In genomic region chr4:28762378-28762777, GRCm38 (mm10) we compare ENCODE assay signal across 19 mouse cellular contexts.
"Had no signal": no experiment of that assay in that cellular context is flagged by ENCODE, and none has a peak within 500 bp of the region (broad histone marks: within the 10 kb centered on the region; RNA-seq: fewer than 3 reads in every experiment).

No protein-coding gene starts in this region.

- H3K27ac ChIP-seq: limb, embryonic 12.5 days; limb, embryonic 15.5 days; liver, embryonic 14.5 days; macrophage; midbrain, embryonic 12.5 days; midbrain, embryonic 15.5 days; neural tube, embryonic 12.5 days; neural tube, embryonic 15.5 days; stomach, postnatal 0 days had no signal

- H3K4me1 ChIP-seq: limb, embryonic 12.5 days; limb, embryonic 15.5 days; midbrain, embryonic 12.5 days; midbrain, embryonic 15.5 days; neural tube, embryonic 12.5 days; neural tube, embryonic 15.5 days had no signal

- H3K9me3 ChIP-seq: limb, embryonic 12.5 days; limb, embryonic 15.5 days; midbrain, embryonic 12.5 days; midbrain, embryonic 15.5 days; neural tube, embryonic 12.5 days; neural tube, embryonic 15.5 days had no signal

- H3K27me3 ChIP-seq: limb, embryonic 12.5 days; limb, embryonic 15.5 days; midbrain, embryonic 12.5 days; midbrain, embryonic 15.5 days; neural tube, embryonic 12.5 days; neural tube, embryonic 15.5 days had no signal

- H3K9ac ChIP-seq: limb, embryonic 12.5 days; limb, embryonic 15.5 days; liver, embryonic 14.5 days; liver, postnatal 0 days; lung, embryonic 14.5 days; midbrain, embryonic 12.5 days; midbrain, embryonic 15.5 days; neural tube, embryonic 12.5 days; neural tube, embryonic 15.5 days had no signal

- H3K4me2 ChIP-seq: limb, embryonic 12.5 days; limb, embryonic 15.5 days; liver, embryonic 11.5 days; lung, embryonic 14.5 days; midbrain, embryonic 12.5 days; midbrain, embryonic 15.5 days; neural tube, embryonic 12.5 days; neural tube, embryonic 15.5 days had no signal

- H3K36me3 ChIP-seq: limb, embryonic 12.5 days; limb, embryonic 15.5 days; midbrain, embryonic 12.5 days; midbrain, embryonic 15.5 days; neural tube, embryonic 12.5 days; neural tube, embryonic 15.5 days had no signal

- ATAC-seq: liver, postnatal 0 days; lung, postnatal 0 days; midbrain, embryonic 15.5 days had no signal

- DNase-seq: layer of hippocampus, postnatal 36 days; left cerebral cortex, postnatal 4 days; liver, postnatal 0 days; lung, embryonic 14.5 days; right cerebral cortex, adult 18-20 months; right cerebral cortex, postnatal 14 days; right cerebral cortex, postnatal 4 days; thymus, postnatal 25 days had no signal

- H3K4me3 ChIP-seq: limb, embryonic 12.5 days; limb, embryonic 15.5 days; midbrain, embryonic 12.5 days; midbrain, embryonic 15.5 days; neural tube, embryonic 12.5 days; neural tube, embryonic 15.5 days had no signal
